Mouse (Mus musculus) small intestine, adult 2 months (tissue): ENCODE measurements around the gene Gsk3a. TPM values are rescaled to one million over a fixed set of nuclear protein-coding genes. Genes with fewer than 3 reads are reported as not detected.

ENCODE experiments used
- H3K27ac ChIP-seq: fragments of 200-500 bp; 2 replicates; pipeline ENCODE4 v1.5.1; 2012; ENCODE audit warnings: low read depth, low read length, control low read depth, inconsistent platforms; ENCODE audit not compliant: insufficient read depth
- H3K27me3 ChIP-seq: fragments of 200-500 bp; 2 replicates; pipeline ENCODE4 v1.6.1; 2012; ENCODE audit warnings: mild to moderate bottlenecking, moderate library complexity, low read length, inconsistent platforms; ENCODE audit not compliant: control insufficient read depth, insufficient read depth
- H3K36me3 ChIP-seq: fragments of 200-500 bp; 2 replicates; pipeline ENCODE4 v1.6.1; 2012; ENCODE audit warnings: mild to moderate bottlenecking, low read length, control low read depth, inconsistent platforms; ENCODE audit not compliant: control insufficient read depth, insufficient read depth
- H3K4me1 ChIP-seq: fragments of 200-500 bp; 2 replicates; pipeline ENCODE4 v1.6.1; 2012; ENCODE audit warnings: low read length, inconsistent platforms, mixed read lengths; ENCODE audit not compliant: control insufficient read depth, insufficient read depth, insufficient read length
- H3K4me3 ChIP-seq: fragments of 200-500 bp; 2 replicates; pipeline ENCODE4 v1.5.1; 2012; ENCODE audit warnings: low read depth, mild to moderate bottlenecking, control low read depth, inconsistent platforms, low read length, moderate library complexity
- CTCF ChIP-seq: fragments of 200-500 bp; IDR thresholded peaks from 2 replicates; pipeline ENCODE4 v1.5.1; 2012; ENCODE audit warnings: low read depth, mild to moderate bottlenecking, control low read depth, inconsistent platforms, low read length, moderate library complexity, mixed read lengths; ENCODE audit not compliant: insufficient replicate concordance, insufficient read length; ENCODE audit errors: extremely low read depth
- POLR2A ChIP-seq: fragments of 200-500 bp; IDR thresholded peaks from 2 replicates; pipeline ENCODE4 v1.6.1; 2012; ENCODE audit warnings: low read depth, mild to moderate bottlenecking, control low read depth, inconsistent platforms, low read length, moderate library complexity
- WGBS: fragments of 180-500 bp; shearing (Covaris S2); methylation state at CpG from one replicate; pipeline ENCODE4 v1.1.7; 2018; 5-methylcytosine and 5-hydroxymethylcytosine counted together
- polyA plus RNA-seq: library from polyadenylated mRNA; depleted of rRNA; stranded (reverse); fragments of >200 nt; gene quantifications from 2 replicates; pipeline ENCODE4 v1.2.3, GENCODE M21; 2012

Gene Gsk3a
- polyA plus RNA-seq, 1 experiment, result 163 TPM

- Histone ChIP-seq H3K27me3 (no peaks in the 10 kb centered on the region), H3K4me1 (peaks cover 48% of the 10 kb centered on the region), H3K27ac (peak overlapping the region; percentile 84), H3K36me3 (peaks cover 63% of the 10 kb centered on the region), H3K4me3 (peak overlapping the region; percentile 40)
- TF ChIP-seq POLR2A (no peak), CTCF (no peak)
- WGBS, result 62% methylated on average over 16 of the region's 16 CpGs
These were observed 32.1 kb downstream of the Gsk3a start for GRCm38 (mm10) chr7:25205355-25206093.

- Histone ChIP-seq H3K36me3 (peaks cover 52% of the 10 kb centered on the region), H3K4me1 (peaks cover 34% of the 10 kb centered on the region), H3K27me3 (no peaks in the 10 kb centered on the region), H3K27ac (no peak overlapping the region), H3K4me3 (no peak overlapping the region)
- WGBS, result 90% methylated on average over 20 of the region's 20 CpGs
- no peak for TF ChIP-seq CTCF
- TF ChIP-seq POLR2A, result no peak
These were observed 34.0 kb downstream of the Gsk3a start for GRCm38 (mm10) chr7:25203624-25204023.

DNA sequence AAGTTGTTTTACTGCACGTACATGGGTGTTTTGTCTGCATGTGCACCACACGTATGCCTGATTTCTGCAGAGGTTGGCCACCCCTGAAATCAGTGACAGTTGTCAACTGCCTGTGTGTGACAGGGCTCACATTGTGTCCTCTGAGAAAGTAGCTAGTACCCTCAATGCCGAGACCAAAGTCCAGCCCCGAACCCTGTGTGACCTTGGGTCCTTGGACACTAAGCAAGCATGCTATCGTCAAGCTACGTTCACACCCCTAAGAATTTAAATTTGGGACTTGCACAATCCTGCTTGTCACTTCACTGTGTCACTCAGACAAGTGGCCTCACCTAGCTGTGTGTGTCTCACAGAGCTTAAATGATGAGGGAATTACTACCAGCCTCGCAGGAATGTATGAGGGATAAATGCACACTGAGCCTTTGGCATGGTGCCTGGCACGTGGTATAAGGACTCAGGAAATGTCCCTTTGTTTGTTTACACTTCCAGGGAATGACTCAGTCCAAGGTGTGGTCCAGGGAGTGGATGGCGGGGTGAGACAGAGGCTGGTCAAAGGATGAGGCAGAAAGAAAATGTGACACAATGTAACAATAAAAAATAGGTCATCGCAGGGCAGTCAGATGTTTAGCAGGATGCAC, 40.1 kb downstream of the Gsk3a start:
- peaks cover 10% of the 10 kb centered on the region for H3K36me3 ChIP-seq
- TF ChIP-seq POLR2A (no peak), CTCF (no peak)
- WGBS, result 22% methylated on average over 10 of the region's 10 CpGs

DNA sequence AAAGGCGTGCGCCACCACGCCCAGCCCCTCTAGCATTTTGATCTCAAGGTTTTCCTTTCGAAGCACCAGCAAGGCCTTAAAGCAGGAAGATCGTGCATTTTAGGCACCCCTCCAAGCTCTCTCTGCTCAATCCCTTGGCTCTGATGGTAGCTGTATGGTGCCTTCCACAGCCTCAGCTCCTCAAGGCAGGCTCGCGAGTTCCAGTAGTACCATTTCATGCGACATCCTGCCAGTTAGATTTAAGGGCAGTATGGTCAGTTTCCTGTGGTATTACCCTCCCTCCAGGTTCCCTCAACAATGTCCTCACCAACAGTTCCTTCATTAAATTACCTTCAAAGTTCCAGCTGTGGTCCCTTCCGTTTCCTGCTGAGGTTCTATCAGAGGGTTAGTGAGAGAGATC, 41.5 kb downstream of the Gsk3a start:
- Histone ChIP-seq H3K27me3 (no peaks in the 10 kb centered on the region), H3K4me1 (peaks cover 6% of the 10 kb centered on the region; the same call in 1 of the 2 replicates), H3K27ac (no peak overlapping the region), H3K4me3 (no peak overlapping the region), H3K36me3 (no peaks in the 10 kb centered on the region; the same call in 1 of the 2 replicates)
- TF ChIP-seq CTCF (no peak), POLR2A (no peak)
- WGBS, result 78% methylated on average over 9 of the region's 9 CpGs

More for the DNA sequence above, 40.1 kb downstream of the Gsk3a start:
- Histone ChIP-seq H3K4me1 (peaks cover 6% of the 10 kb centered on the region; the same call in 1 of the 2 replicates), H3K4me3 (no peak overlapping the region), H3K27me3 (no peaks in the 10 kb centered on the region), H3K27ac (peak overlapping the region; percentile 8; the same call in 1 of the 2 replicates)

- 82% methylated on average over 3 of the region's 3 CpGs for WGBS
- no peak for TF ChIP-seq CTCF
- TF ChIP-seq POLR2A, result no peak
- no peaks in the 10 kb centered on the region for H3K36me3 ChIP-seq
These were observed 42.5 kb downstream of the Gsk3a start for GRCm38 (mm10) chr7:25195148-25195547.

GRCm38 (mm10) chr7:25192110-25192509, 45.5 kb downstream of the Gsk3a start:
- H3K4me1 ChIP-seq, result no peaks in the 10 kb centered on the region
- H3K27ac ChIP-seq, result no peak overlapping the region
- H3K4me3 ChIP-seq, result no peak overlapping the region
- no peaks in the 10 kb centered on the region for H3K36me3 ChIP-seq
- no peaks in the 10 kb centered on the region for H3K27me3 ChIP-seq
- WGBS, result 73% methylated on average over 8 of the region's 8 CpGs
- TF ChIP-seq CTCF, result no peak
- no peak for TF ChIP-seq POLR2A

More at GRCm38 (mm10) chr7:25195148-25195547, 42.5 kb downstream of the Gsk3a start:
- H3K27me3 ChIP-seq, result no peaks in the 10 kb centered on the region
- H3K4me1 ChIP-seq, result peaks cover 6% of the 10 kb centered on the region; the same call in 1 of the 2 replicates
- H3K4me3 ChIP-seq, result no peak overlapping the region
- no peak overlapping the region for H3K27ac ChIP-seq

DNA sequence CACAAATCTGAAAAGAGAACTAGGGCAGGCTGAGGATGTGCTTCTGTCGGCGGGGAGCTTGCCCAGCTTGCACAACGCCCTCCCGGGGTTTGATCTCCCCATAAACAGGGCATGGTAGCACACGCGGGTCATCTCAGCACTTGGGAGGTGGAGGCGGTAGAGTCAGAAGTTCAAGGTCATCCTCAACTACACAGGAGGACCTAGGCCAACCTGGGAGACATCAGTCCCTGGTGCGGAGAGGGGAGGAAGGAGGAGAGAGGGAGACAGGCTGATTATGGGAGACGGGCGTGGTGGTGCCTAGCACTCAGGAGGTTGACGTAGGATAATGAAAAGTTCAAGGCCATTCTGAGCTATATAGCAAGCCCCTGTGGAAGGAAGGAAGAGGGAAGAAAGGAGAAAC, 46.8 kb downstream of the Gsk3a start:
- Histone ChIP-seq H3K27ac (no peak overlapping the region), H3K27me3 (no peaks in the 10 kb centered on the region), H3K4me1 (no peaks in the 10 kb centered on the region), H3K36me3 (no peaks in the 10 kb centered on the region), H3K4me3 (no peak overlapping the region)
- 61% methylated on average over 11 of the region's 11 CpGs for WGBS
- no peak for TF ChIP-seq CTCF
- no peak for TF ChIP-seq POLR2A
